Mouse (Mus musculus): ENCODE measurements around the gene Adipor2.

Gene Adipor2

DNA sequence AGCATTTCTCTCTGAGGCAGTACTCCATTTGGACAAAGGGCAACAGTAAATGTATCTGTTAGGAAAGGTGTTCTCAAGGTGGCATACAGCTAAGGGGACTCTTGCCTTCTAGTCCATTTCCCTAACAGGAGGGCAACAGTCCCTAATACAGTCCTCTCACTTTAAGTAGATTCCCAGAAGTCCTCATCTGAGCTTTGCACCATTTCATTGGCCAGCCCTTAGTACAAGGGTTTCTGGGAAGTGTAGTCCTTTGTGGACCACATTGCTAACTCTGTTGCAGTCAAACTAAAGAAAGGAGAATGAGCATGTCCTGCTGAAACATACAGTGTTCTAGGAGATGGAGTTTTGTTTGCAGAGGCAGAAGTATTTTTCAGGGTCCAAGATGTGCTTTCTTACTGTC, 76.1 kb downstream of the Adipor2 start:
- DNase-seq, result peak in 1 of 2 experiments; percentile 35

DNA sequence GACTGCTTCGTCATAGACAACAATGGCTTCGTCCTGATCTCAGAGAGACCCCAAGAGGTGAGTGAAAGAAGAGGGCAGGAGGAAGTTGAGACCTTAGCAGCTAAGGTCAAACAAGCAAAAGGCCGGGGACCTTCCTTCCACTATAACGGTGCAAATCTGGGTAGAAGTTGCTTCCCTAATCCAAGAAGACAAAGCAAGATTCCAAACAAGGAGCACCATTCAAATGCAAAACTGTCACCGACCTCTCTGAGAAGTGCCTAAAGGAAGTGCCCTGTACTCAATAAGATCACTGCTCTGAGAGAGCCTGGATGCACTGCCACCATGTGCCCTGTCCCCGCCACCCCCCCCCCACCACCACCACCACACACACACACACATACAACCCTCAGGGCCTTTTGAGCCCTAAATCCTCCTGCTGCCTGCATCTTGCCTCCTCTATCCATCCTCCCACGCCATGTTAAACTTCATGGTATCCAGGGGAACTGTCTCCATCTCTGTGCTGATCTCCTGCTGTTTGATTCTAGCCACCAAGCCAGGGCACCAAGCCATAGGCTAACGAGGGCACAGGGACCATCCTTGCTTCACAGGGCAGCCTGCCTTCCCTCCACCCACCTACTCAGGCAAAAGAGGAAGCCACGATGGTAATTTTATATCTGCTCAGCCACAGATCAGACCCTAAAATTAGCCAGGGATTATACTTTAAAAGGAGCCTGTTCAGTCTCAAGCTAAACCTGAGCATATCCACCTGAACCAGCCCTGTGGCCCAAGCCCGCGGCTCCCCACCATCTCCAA, 79.2 kb downstream of the Adipor2 start:
- DNase-seq, result no peak

DNA sequence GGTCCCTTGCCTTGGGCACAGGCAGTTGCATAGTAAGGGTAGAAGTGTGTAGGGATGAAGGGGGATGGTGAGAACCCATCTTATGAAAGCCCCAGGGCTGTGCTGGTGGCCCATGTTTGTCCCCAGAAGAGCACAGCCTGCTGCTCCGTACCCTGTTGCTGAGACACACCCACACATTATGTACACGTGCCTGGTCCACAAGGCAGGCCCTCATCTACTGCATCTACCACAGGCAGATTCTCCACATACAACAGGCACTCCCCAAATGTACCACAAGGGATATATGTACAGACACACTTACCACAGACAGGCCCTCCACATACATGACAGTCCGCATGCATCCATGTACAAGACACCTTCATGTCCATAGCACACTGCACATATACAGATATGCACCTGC, 80.2 kb downstream of the Adipor2 start:
- DNase-seq, result no peak

DNA sequence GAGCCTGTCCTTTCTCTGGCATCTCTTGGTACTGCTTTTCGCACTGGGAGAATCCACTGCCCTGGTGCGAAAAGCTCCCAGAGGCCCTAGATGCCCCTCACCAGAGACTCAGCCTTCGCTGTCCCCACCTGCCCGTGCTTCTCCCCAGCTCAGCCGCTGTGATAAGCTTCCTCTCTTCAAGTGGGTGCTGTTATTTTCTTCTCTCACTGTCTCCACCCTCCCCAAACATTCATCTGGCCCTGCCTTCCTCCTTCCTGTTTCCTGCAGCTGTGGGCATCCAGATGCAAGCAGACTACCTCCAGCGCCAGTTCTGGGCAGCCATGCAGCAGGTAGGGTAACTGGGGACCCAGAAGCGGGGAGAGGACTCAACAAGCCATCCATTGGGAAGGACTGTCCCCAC, 81.4 kb downstream of the Adipor2 start:
- DNase-seq, result no peak

DNA sequence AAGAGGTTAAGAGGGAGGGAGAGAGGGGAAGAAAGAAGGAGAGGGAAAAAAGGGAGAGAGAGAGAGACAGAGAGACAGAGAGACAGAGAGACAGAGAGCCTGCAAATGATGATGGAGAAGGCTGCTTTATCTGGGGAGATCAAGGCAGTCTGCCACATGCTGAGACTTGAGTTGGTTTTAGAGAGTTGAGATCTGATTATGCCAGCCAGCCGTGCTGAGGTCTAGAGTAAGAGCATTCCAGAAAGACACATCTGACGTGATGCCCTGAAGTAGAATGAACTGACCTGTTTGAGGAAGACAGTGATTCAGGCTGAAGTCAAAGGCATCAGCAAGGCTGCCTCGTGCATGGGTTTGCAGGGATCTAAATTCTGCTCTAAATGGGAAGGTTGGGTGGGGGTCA, 83.7 kb downstream of the Adipor2 start:
- DNase-seq, result no peak

DNA sequence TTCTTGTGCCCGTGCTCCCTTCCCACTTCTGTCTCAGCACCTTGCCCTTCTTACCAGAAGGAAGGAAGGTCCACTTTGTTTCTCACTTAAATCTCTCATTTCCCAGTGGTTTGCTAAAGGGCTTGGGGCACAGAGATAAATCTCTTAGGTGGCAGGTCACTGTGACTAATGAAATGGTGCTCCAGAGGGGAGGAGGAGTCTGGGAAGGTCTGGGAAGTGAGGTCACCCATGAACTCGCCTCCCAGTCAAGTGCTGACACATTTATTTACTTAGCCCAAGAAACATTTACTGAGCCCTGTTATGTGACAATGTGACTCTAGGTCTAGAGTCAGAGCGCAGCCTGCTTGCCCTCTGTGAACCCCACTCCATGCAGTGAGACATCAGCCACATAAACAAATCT, 84.3 kb downstream of the Adipor2 start:
- no peak for DNase-seq

DNA sequence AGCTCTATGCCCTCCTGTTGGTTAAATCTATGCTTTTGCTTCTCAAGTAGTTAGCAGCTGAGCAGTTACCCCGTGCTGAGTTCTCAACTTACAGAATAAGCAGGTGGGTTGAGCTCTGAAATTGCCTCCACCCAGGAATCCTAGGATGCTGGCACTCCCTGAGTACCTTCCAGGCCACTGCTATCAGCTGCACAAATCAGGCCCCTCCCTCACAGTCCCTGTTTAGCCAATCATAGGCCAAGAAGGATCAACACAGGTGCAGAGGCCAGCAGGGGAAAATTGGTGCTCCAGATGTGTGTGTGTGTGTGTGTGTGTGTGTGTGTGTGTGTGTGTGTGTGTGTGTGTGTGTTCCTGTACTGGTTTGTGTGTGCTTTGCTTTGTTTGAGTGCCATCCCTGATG, 85.4 kb downstream of the Adipor2 start:
- no peak for DNase-seq

DNA sequence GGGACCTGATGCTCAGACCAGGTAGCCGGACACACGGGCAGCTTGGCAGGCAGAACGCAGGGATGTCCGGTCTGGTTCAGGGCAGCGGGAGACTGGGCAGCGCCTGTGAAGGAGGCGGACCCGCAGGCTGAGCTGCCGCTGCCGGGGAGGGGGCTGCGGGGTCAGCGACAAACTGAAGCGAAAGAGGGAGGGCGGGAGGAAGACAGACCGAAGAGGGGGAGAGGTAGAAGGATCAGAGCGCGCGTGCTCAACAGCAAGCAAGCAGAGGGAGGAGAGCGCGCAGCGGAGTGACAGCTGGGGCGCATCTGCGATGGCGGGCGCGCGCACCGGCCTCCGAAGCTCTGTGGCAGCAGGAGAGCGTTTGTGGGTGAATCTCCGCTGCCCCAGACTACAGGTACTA, 87.0 kb downstream of the Adipor2 start, which contains the start of gene Lrtm2:
Gene Lrtm2, minus strand, starts transcription at position 261 of the 400 bp plus-strand sequence.
- peak; percentile 45 to 53 for DNase-seq

DNA sequence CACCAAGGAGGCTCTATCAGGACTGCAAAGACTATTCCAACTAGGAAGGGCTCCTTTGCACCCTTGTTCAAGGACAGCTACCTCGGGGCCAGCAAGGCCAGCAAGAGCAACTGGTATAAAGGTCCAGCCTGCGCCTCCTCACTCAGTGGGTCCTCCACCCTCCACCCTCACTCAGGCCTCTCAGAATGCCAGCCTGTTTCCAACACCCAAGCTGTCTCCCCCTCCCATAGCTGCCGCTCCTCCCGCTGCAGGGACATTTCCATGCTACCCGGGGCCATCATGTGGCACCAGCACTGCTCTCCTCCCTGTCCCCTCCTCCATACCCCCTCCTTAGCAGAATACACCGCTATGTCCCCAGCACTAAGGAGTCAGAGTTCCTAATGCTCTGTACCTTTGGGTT, 87.6 kb downstream of the Adipor2 start:
- DNase-seq, result no peak

DNA sequence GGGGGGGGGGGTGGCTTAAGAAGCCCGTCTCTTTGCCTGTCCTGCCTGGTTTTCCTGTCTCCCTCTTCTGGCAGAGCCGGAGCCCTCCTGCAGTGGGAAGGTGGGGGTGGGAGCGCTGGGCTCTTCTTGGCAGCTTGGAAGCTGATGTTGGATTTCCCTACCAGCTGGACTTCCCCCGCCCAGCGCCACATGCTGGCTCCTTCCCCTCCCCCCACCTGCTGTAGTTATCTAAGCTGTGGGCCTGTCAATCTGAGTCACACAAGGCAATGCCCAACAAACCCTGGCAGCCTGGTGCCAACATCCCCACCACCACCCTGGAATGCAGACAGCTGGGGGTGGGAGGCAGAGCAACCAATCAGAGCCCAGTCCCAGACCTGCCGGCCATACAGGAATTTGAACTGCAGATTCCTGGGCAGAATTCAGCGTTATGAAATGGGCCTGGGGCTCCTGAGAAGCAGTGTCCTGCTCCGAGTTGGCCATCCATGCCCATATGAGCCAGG, 88.2 kb downstream of the Adipor2 start:
- DNase-seq, result peak in 1 of 2 experiments; percentile 42

DNA sequence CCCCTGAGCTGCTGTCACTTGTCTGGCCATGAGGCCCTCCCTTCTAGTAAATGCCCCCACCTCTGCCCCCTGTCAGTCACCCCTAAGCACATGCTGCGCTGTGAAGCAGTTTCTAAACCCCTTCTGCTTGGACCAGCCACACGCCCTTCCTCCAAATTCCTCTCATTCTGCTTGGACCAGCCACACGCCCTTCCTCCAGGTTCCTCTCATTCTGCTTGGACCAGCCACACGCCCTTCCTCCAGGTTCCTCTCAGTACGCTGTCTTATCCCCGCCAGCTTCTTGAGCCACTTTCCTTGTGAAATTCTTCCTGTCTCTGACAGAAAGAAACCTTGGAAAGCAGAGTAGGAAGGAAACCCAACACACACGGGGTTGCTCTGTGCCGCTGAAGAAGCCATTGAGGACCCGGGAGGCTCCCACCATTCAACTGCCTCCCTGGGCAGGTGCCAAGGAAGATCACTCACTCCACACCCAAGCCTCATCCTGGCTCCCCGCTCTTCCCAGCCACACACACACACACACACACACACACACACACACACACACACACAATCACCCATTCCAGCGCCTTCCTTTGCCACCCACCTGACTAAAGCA, 88.9 kb downstream of the Adipor2 start:
- DNase-seq, result no peak

DNA sequence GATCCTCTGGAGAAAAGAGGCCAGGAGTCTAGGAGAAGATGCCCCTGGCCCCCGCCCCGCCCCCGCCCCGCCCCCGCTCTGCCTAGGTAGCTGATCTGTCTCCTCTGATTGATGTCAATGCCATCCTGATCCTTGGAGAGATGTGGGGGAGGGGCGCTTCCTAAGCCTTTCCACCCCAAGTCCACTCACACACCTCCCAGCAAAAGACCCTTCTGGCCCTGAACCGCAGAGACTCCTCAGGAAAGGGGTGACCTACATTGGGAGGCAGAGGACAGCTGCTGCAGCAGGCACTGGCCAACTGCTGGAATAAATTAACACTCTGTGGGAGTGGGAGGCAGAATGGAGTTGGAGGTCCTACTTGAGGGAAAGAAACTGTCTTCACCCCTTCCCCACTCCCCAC, 91.0 kb downstream of the Adipor2 start:
- DNase-seq, result no peak

DNA sequence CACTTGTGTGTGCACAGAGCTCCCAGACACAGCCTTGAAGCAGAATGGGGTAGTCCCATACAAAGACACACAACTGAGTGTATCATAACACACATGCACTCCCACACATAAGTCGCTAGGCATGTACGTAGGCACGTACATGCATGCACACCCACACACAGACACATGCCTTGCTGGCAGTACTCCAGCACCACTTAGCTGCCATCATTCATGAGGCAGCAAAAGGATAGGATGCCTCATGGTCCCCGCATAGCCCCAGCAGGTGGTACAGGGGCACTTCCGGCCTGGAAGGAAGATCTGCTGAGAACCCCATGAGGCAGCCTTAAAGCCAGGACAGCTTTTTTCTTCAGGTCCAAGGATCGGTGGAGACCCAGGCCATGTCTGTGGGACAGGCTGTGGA, 91.5 kb downstream of the Adipor2 start:
- no peak for DNase-seq

DNA sequence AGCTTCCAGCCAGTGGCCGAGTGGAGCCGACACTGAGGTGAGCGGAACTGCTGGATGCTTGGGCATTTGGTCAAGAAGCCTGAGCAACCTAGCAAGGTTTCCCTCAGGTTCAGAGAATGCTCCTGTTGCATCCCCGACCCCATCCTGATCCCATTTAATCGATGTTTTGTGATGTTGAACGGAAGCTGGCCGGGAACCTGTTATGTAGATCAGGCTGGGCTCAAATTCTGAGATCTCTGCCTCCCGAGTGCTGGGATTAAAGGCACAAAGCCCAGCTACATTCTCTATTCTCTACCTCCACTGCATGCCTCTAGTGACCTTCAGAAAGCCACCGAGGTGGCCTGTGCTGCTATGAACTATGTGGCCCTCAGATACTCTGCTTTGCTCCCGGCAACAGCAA, 92.7 kb downstream of the Adipor2 start:
- DNase-seq, result no peak

DNA sequence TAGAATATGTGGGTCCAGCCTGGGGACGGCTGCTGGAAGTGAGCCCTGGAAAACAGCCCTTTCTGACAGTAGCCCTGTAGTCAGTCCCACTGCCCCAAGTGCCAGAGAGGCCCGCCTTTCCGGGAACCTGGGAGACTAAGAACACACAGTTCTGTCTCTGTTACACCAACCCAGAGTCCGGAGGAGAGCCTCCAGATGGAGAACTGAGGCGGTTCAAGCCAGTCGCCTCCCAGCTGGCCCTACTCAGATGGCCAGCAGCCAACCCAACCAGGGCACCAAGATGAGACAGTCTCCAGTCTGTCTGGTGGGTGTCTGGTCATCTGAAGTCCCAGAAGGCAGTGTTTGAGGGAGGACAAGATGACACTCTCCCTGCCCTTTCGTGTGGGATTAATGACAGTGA, 95.8 kb downstream of the Adipor2 start:
- DNase-seq, result no peak

DNA sequence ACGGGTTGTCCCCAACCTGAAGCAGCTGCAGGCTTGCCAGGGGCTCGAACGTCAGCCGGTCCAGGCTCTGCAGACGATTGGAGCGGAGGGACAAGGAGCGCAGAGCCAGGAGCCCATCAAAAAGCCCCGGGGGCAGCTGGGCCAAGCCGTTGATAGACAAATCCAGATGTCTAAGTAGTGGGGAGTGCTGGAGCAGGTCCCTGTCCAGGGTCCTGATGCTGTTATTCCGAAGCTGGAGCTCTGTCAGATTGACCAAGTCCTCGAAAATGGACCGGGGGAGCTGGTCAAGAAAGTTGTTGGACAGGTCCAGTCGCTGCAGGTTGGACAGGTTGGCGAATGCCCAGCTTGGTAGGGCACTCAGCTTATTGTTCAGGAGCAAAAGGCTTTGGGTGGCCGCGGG, 97.0 kb downstream of the Adipor2 start:
- DNase-seq, result no peak

DNA sequence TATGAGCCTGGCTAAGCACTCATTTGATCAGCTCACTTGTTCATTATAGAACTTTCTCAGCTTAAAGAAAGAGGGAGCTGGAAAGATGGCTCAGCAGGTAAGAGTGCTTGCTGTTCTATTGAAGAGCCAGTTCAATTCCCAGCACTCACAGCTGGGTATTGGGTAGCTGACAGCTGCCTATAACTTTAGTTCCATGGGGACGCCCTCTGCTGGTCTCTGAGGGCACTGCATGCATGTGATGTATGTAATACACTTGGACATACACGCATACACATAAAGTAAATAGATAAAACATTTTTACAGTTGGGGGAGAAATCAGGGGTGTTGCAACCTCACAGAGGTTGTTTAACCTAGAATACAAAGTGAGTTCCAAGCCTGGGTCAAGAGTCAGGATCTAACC, 98.1 kb downstream of the Adipor2 start:
- no peak for DNase-seq

DNA sequence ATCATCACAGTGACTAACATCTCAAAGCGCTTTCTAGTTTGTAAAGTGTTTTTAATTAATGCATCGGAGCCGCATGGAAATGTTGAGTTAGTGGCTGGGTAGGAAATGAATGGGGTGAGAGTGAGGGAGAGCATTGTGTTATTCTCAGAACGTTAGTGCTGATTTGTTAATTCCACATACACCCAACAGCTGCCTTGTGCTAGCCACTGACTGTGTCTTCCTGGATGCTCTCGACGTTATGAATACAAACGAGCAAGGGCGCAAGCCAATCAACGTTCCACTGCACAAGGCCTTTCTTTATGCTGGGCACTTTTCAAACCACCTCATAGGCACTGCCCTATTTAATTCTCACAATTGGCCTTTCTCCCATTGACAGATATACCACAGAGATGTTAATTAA, 98.8 kb downstream of the Adipor2 start:
- DNase-seq, result no peak

DNA sequence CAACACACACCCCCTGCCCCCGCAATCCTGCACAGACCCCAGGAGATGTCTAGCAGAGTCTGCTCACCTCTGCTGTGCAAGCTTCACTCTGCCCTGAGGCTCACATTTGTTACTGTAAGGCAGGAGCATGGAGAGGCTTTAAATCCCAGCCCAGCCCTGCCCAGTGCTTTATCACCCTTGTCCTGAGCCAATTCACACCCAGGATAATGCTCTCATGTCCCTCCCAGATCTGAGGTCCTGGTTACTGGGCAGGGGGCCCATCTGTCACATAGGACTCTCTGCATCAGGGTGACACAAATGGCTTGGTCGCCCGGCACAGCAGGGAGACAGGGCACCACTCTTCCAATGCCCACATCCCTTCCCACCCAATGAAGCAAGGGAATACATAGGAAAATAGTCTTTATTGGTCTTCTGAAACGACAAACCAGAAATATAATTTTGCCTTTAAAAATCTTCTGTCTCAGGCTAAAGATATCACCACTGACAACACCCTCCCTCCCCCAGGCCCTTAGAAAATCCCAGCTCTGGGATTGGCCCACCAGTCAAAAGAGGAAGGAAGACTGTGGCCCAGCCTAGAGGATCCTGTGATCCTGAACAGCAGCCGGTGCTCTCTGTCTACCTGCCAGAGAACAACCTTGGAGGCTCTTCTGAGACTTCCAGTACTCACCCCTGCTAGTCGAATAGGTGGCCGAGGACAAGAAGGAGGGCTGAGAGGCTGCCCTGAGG, 102.6 kb downstream of the Adipor2 start:
- no peak for DNase-seq

DNA sequence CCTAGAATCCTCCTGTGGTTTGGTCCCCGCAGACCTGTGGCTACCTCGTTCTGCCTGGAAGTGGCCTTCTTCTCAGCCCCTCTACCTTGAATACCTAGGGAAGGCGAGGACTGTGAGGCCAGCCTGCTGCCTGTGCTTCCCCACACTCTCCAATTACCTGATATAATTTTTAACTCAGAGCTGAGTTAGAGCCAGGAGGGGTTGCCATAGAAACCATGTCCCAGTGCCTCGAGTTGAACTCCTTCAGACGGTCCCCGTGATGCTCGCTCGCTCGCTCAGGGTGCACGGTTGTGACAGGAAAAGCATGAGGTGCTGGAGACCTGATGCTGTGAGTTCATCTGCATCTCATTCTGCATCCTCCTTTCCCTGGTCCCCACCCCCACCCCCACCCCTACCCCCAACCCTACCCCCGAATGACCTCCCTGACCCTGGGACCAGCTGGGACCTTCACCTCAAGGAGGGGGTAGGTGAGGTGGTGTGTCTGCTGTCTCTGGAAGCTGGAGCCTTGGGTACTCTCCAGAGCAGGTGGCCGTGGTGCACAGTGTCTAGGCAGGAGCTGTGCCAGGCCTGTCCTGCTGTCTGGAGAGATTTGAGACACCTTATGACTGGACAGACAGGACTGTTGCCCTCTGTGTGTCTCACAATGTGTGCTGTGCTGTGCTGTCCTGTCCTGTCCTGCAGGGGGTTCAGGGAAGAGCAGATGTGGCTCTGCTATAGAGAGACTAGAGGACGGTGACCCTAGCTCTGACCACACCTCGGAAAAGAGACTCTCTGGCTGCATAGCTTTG, 103.7 kb downstream of the Adipor2 start:
- no peak for DNase-seq

DNA sequence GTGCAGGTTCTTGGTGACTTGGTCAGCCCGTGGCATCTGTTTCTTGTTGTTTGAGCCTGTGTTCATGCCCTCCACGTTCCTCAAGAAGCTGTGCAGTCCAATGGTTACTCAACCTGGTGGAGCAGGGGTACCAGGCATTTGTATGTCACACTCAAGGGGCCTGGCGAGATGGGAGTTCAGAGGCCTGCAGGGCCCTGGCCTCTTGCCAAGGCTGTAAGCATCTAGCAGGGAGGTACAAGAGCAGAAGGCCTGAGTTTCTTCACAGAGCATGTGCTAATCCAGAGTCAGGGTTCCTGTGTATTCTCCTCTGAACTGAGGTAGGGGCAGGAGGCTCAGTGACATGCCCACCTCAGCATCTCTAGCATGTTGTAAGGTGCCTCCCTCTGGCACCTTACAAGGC, 104.4 kb downstream of the Adipor2 start:
- peak in 1 of 2 experiments; percentile 45 for DNase-seq

DNA sequence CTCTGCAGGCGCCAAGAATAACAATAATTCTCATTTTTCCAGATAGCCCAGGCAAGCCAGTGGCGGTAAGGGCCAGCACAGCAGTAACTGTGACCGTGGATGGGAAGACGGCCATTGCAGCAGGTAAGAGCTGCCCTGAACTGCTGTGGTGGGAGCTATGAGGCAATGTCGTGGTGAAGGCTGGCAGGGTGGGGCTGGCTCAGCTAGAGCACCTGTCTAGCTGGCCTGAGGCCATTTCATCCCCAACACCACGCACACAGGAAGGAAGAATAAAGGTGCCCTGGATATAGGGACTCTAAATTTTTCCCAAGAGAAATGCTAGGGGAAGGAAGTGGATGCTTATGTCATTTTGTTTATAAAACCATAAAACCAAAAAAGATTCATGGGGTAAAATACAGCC, 105.1 kb downstream of the Adipor2 start:
- DNase-seq, result peak in 1 of 2 experiments; percentile 41

DNA sequence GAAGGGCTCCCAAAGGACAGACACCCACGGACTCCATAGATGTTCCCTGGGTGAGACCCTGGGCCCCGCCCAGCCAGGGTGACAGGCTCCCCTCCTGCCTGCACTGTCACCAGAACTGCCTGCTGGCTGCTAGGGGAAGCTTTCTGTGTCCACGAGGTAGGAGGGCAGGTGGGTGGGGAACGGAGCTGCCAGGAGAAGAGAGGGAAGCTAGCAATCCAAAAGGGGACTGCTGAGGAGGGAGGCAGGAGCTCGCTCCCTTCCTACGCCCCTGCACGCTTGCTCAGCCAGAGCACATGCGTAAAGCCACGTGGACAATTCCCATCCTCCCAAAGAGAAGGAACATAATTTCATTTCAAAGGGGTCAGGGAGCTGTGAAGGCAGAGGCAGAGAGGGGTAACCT, 107.3 kb downstream of the Adipor2 start:
- peak in 1 of 2 experiments; percentile 1 for DNase-seq
